Mouse (Mus musculus) WW6 (cell line): Measurements from ENCODE around the gene Gm7903.
"Not testable (repeated sequence)": the region's sequence is repeated elsewhere in the genome, so short reads cannot be mapped to it uniquely, and the experiment has no call there.

ENCODE experiments used
- DNase-seq: peaks from one replicate; pipeline ENCODE4 v3.0.0-alpha.2; 2013; ENCODE audit warnings: low read depth, low spot score

Gene Gm7903

DNA sequence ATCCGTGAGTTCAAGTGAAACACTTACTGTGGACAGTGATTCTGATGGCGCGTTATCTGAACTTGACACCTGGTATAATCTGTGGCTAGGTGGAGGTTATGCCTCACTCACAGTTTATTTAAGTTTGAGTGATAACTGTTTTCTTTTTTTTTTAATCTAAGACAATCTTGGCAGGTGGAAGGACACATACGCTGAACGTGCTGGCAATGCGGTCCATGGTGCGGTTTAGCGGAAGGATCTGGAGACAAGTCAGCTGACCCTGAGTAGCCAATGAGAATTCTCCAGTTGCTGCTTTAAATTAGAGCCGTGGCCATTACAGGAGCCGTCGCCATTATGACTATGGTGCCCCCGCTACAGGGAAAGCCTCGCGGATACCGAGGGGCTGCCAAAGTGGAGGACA, at the start of gene Gm7903:
Gm7903 (plus strand) TSS at position 301 of the 400 bp plus-strand sequence.
- not testable (repeated sequence) for DNase-seq

DNA sequence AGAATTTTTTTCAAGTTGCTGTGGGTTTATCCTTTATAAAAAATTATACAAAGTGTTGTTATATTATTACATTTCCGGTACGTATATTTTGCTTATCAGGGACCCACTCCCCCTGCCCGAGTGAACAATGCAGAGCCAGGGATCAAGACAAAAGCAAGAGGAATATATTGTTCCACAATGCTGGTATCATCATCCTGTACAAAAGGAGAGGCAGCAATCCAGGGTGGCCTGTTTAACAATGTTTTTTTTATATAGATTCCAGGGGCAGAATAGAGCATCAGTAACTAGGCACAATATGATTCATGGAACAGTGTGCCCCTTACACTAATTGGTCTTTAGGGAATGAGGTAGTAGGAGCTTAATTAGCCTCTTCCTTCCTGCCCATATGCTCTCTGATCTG, 30.1 kb upstream of the Gm7903 start:
- not testable (repeated sequence) for DNase-seq

DNA sequence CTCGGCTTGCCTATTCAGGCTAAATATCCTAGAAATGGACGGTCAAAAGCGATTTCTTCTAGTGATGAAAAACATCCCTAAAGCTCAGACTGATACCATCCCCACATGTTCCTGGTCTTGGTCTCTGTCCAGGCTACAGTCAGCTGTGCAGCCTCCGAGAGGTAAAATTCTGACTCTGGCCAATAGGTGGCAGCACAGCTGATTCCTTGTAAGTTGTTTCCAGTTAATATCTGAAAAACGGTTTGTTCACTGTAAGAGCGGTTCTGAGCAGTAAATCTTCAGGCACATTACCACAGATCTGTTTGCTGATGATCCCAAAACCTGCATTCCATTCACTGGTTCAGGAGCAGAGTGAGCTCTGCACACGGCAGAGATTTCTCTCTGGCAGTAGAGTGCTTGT, 12.4 kb upstream of the Gm7903 start:
- not testable (repeated sequence) for DNase-seq

GRCm38 (mm10) chrX:135421824-135422223, 11.8 kb upstream of the Gm7903 start:
- DNase-seq, result not testable (repeated sequence)

- DNase-seq, result not testable (repeated sequence)
Observed at GRCm38 (mm10) chrX:135422473-135422872, 11.2 kb upstream of the Gm7903 start.

DNA sequence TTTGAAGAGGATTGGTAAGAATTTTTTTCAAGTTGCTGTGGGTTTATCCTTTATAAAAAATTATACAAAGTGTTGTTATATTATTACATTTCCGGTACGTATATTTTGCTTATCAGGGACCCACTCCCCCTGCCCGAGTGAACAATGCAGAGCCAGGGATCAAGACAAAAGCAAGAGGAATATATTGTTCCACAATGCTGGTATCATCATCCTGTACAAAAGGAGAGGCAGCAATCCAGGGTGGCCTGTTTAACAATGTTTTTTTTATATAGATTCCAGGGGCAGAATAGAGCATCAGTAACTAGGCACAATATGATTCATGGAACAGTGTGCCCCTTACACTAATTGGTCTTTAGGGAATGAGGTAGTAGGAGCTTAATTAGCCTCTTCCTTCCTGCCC, 30.5 kb downstream of the Gm7903 start:
- DNase-seq, result not testable (repeated sequence)

GRCm38 (mm10) chrX:135481902-135482301, 48.3 kb downstream of the Gm7903 start:
- not testable (repeated sequence) for DNase-seq

- not testable (repeated sequence) for DNase-seq
Observed at GRCm38 (mm10) chrX:135483183-135483582, 49.5 kb downstream of the Gm7903 start.
